Mouse (Mus musculus) heart, adult 10 weeks (tissue): ENCODE results near the gene Dynlt1f. TPM values are rescaled to one million over a fixed set of nuclear protein-coding genes. Genes with fewer than 3 reads are reported as not detected.

Source experiments
- polyA plus RNA-seq: library from polyadenylated mRNA; stranded (reverse); fragments of 350-450 nt; fragmentation: Illumina TruSeq; extraction: RNeasy Lipid Tissue Mini Kit (QIAGEN cat#74804); gene quantifications from one replicate; pipeline ENCODE4 v1.2.3, GENCODE M21; 2014; ENCODE audit warnings: low read depth, low replicate concordance

Gene Dynlt1f
- polyA plus RNA-seq: 24.2 TPM

GRCm38 (mm10) chr17:6655567-6656281, at the start of gene Dynlt1f:
Gene Dynlt1f (minus strand): TSS chr17:6655900.

DNA sequence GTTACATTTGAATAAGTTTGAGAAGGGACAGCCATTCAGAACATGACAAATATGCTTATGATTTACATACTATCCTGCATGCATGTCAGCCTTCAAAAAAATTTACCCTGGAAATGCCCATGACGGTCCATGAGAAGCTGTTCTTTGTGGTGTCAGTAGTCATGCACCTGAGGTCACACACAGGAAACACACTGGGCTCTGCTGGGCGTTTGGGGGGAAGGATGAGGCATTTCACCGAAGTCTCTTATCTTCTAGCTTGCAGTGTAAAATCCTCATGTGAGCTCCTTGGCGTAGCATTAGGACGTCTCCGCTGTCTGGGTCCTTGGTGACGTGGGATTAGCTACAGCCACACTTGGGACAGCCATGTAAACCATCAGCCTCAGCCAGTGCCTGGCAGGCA, 3.1 kb upstream of the Dynlt1f start, which contains the start of gene Sytl3:
Gene Sytl3, plus strand, starts transcription at position 293 of the 400 bp plus-strand sequence.

DNA sequence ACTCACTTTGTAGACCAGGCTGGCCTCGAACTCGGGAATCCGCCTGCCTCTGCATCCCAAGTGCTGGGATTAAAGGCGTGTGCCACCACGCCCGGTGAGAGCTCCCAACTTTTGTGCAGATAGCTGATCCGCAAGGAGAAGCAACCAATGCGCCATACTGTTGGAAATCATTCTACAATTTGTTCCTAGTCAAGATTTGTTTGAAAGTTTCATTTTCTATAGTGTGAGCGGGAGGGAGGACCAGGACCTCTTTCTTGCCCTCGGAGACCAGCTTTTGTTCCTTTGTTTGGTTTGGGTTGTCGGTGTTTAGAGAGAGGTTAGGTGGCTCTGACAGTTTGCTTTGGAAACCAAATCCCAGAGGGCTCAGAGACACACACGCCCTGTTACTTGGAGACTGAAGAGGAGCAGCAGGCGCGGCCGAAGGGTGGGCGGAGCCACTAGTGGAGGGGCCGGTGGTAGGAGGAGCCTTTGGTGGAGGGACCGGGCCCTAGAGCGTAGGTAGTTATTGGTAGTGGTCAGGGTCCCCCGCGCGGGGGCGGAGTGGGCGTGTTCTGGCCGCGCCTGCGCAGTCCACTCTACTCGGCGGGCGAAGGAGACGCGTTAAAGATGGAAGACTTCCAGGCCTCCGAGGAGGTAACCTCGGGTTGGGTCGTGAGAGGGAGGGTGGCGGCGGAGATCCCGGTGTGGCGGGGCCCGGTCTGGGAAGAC, 54.3 kb downstream of the Dynlt1f start, which contains the start of gene Dynlt1c:
Gene Dynlt1c, plus strand, starts transcription at position 468 of the 708 bp plus-strand sequence.

Other genes starting within 250 kb of the Dynlt1f start
- gene Dynlt1b, start 225.8 kb downstream of the Dynlt1f start, polyA plus RNA-seq: 45.4 TPM
- gene Dynlt1c, start 54.2 kb downstream of the Dynlt1f start, polyA plus RNA-seq: 10.7 TPM
- 0.26 TPM for gene Sytl3, start 3.2 kb upstream of the Dynlt1f start, polyA plus RNA-seq
- 48.2 TPM for gene Ezr, start 126.9 kb upstream of the Dynlt1f start, polyA plus RNA-seq